Mouse (Mus musculus) megakaryocyte-erythroid progenitor cell, adult 5-6 weeks (primary cell): Measurements from ENCODE around the gene Bicd1. TPM values are rescaled to one million over a fixed set of nuclear protein-coding genes. Genes with fewer than 3 reads are reported as not detected.
A peak's percentile ranks its signal among the peaks of the same experiment; 100 is the strongest.
"Not testable (repeated sequence)": the region's sequence is repeated elsewhere in the genome, so short reads cannot be mapped to it uniquely, and the experiment has no call there.

Experiments used
- ATAC-seq: replicated peaks from 2 replicates; pipeline ENCODE4 v1.8.0; 2016; ENCODE audit warnings: mild to moderate bottlenecking, inconsistent platforms; ENCODE audit not compliant: severe bottlenecking, poor library complexity, low FRiP score, low TSS enrichment
- total RNA-seq, 2 experiments: library from RNA; stranded (forward) in 1 of 2; stranded (reverse) in 1 of 2; fragments of 200-1000, 215-1000 nt in 1 of 2; fragments of >200 nt in 1 of 2; fragmentation: Nextera tagmentation in 1 of 2; gene quantifications; 2 replicates each; pipeline ENCODE4 v1.2.3; 2014 to 2017

Bicd1 gene
- total RNA-seq (2014; fragmentation: Nextera tagmentation) (12.7 and 18.4 TPM in 2 replicates), total RNA-seq (2017) (8.2 and 9.2 TPM in 2 replicates)

GRCm38 (mm10) chr6:149408833-149409332 is at the start of gene Bicd1:
TSS of gene Bicd1 (plus strand) at chr6:149408886.
- peak; percentile 98 for ATAC-seq

- not testable (repeated sequence) for ATAC-seq
These were observed 46.2 kb upstream of the Bicd1 start for GRCm38 (mm10) chr6:149362533-149362932.

GRCm38 (mm10) chr6:149365975-149366374 is 42.7 kb upstream of the Bicd1 start:
- not testable (repeated sequence) for ATAC-seq

- ATAC-seq = no peak
These were observed 42.3 kb upstream of the Bicd1 start for GRCm38 (mm10) chr6:149366403-149366802.

GRCm38 (mm10) chr6:149374986-149375457 is 33.7 kb upstream of the Bicd1 start:
- ATAC-seq = peak; percentile 100

GRCm38 (mm10) chr6:149383531-149383930 is 25.2 kb upstream of the Bicd1 start:
- ATAC-seq = no peak

- no peak for ATAC-seq
These were observed 22.3 kb upstream of the Bicd1 start for GRCm38 (mm10) chr6:149386389-149386788.

GRCm38 (mm10) chr6:149389626-149390025 is 19.1 kb upstream of the Bicd1 start:
- ATAC-seq = not testable (repeated sequence)

GRCm38 (mm10) chr6:149399396-149399795 is 9.3 kb upstream of the Bicd1 start:
- ATAC-seq = no peak

- ATAC-seq = peak; percentile 43
These were observed 655 bp downstream of the Bicd1 start for GRCm38 (mm10) chr6:149409341-149409740.

- ATAC-seq = no peak; the same call in 1 of the 2 replicates
These were observed 1.2 kb downstream of the Bicd1 start for GRCm38 (mm10) chr6:149409845-149410244.

GRCm38 (mm10) chr6:149413256-149413655 is 4.6 kb downstream of the Bicd1 start:
- ATAC-seq = no peak

GRCm38 (mm10) chr6:149424748-149425147 is 16.1 kb downstream of the Bicd1 start:
- no peak for ATAC-seq

GRCm38 (mm10) chr6:149439140-149439539 is 30.5 kb downstream of the Bicd1 start:
- ATAC-seq = peak; percentile 80

- no peak for ATAC-seq
These were observed 34.2 kb downstream of the Bicd1 start for GRCm38 (mm10) chr6:149442884-149443283.

- ATAC-seq = no peak
These were observed 37.2 kb downstream of the Bicd1 start for GRCm38 (mm10) chr6:149445854-149446253.

GRCm38 (mm10) chr6:149457324-149457723 is 48.6 kb downstream of the Bicd1 start:
- no peak for ATAC-seq

- no peak for ATAC-seq
These were observed 52.3 kb downstream of the Bicd1 start for GRCm38 (mm10) chr6:149460971-149461370.

- no peak for ATAC-seq
These were observed 62.8 kb downstream of the Bicd1 start for GRCm38 (mm10) chr6:149471477-149471876.

- ATAC-seq = not testable (repeated sequence)
These were observed 63.8 kb downstream of the Bicd1 start for GRCm38 (mm10) chr6:149472441-149472840.

GRCm38 (mm10) chr6:149481868-149482267 is 73.2 kb downstream of the Bicd1 start:
- not testable (repeated sequence) for ATAC-seq

- no peak for ATAC-seq
These were observed 86.0 kb downstream of the Bicd1 start for GRCm38 (mm10) chr6:149494662-149495061.
